8 mouse cellular contexts compared by ENCODE assay signal in genomic region chr3:67373872-67374271, GRCm38 (mm10). TPM values are rescaled to one million over a fixed set of nuclear protein-coding genes. Genes with fewer than 3 reads are reported as not detected.
A peak's percentile ranks its signal among the peaks of the same experiment; 100 is the strongest.
DNase-seq lines count a peak whose midpoint lies in the region.

Gene Mlf1 (plus strand): TSS chr3:67374097.

- intact Hi-C loops in gastrocnemius, postnatal 14 days (cut with DNase I; ENCODE audit: low total_unique reads) = no loop called here

- H3K36me3 ChIP-seq in megakaryocyte, embryonic 14.5 days (replicated peaks; ENCODE audit: low read length) = no peaks in the 10 kb centered on the region

- no peaks in the 10 kb centered on the region for H3K9me3 ChIP-seq in megakaryocyte, embryonic 14.5 days

- peak; percentile 93 to 97 for DNase-seq in adrenal gland, adult (ENCODE audit: inconsistent age in 2 of 2, low spot score in 1 of 2)
- DNase-seq in embryo, embryonic 10.5 days (ENCODE audit: low spot score) = peak; percentile 95
- DNase-seq in gastrocnemius, postnatal 14 days = peak; percentile 85
- DNase-seq in induced T-regulatory cell, adult 2 months (ENCODE audit: low read depth) = peak; percentile 90
- DNase-seq in left cerebral cortex, adult 8-10 months (ENCODE audit: low spot score in 2 of 2) = peak; percentile 84 to 88
- peak; percentile 90 to 93 for DNase-seq in right cerebral cortex, adult 2 months (ENCODE audit: low spot score in 2 of 2)
- DNase-seq in urinary bladder, postnatal 10 days (ENCODE audit: low spot score) = peak; percentile 31

- H3K4me3 ChIP-seq in megakaryocyte, embryonic 14.5 days (replicated peaks) = peak within 1 kb of the TSS; percentile 91

- peaks cover 24% of the 10 kb centered on the region for H3K4me1 ChIP-seq in megakaryocyte, embryonic 14.5 days

- H3K27me3 ChIP-seq in megakaryocyte, embryonic 14.5 days (replicated peaks) = peaks cover 9% of the 10 kb centered on the region

RNA-seq across cellular contexts. Expression of gene Mlf1, which starts in this region (rescaled TPM):
- 100 to 1,000 TPM; 427 to 489 TPM for total RNA-seq in gastrocnemius, postnatal 14 days (2021)
- 1 to 10 TPM in 3 of 4 experiments, under 1 TPM in 1; 0.89 to 2.1 (median 1.5) TPM for total RNA-seq in left cerebral cortex, adult 8-10 months (2022)
- polyA plus RNA-seq in megakaryocyte, embryonic 14.5 days (2012; ENCODE audit: insufficient read depth, low replicate concordance) = 1.2 TPM in 1 of 2 replicates, not detected in the other

Comparison
In these comparisons a context has a peak if more than half of its experiments do, and no peak if none do; other contexts are left out.
1. Peak in every context shown above with its lines: DNase-seq and H3K4me3 ChIP-seq.
2. RNA of gene Mlf1 (total RNA-seq): 427 to 489 TPM in gastrocnemius, postnatal 14 days; 0.89 to 2.1 TPM in left cerebral cortex, adult 8-10 months; every median in the first group is over 100 times any median in the second.
3. DNase-seq: peak in every context shown above with its lines; median percentile 95 in adrenal gland, adult; 95 in embryo, embryonic 10.5 days; 92 in right cerebral cortex, adult 2 months; 90 in induced T-regulatory cell, adult 2 months; 86 in left cerebral cortex, adult 8-10 months; 85 in gastrocnemius, postnatal 14 days; 31 in urinary bladder, postnatal 10 days.